Mouse (Mus musculus) G1E (cell line): ENCODE data around the gene Reep1. TPM values are rescaled to one million over a fixed set of nuclear protein-coding genes. Genes with fewer than 3 reads are reported as not detected.

Source experiments
- ATAC-seq: 2 replicates; pipeline ENCODE4 v1.8.0; 2016; ENCODE audit warnings: mild to moderate bottlenecking; ENCODE audit not compliant: insufficient number of reproducible peaks, poor library complexity, low FRiP score, severe bottlenecking; ENCODE audit errors: extremely low read depth
- DNase-seq: peaks from one replicate; pipeline ENCODE4 v3.0.0; 2012; ENCODE audit warnings: low spot score
- H3K27me3 ChIP-seq: 2 replicates; pipeline ENCODE4 v1.6.1; 2012; ENCODE audit warnings: mild to moderate bottlenecking, low read length, inconsistent platforms; ENCODE audit not compliant: insufficient read depth
- H3K36me3 ChIP-seq: replicated peaks from 2 replicates; pipeline ENCODE3; 2012; ENCODE audit warnings: mild to moderate bottlenecking, inconsistent platforms
- H3K4me1 ChIP-seq: 2 replicates; pipeline ENCODE4 v1.6.1; 2012; ENCODE audit warnings: low read depth, low read length, inconsistent platforms, mixed read lengths; ENCODE audit not compliant: insufficient read depth
- H3K4me3 ChIP-seq: 2 replicates; pipeline ENCODE4 v1.5.1; 2012; ENCODE audit warnings: low read depth, mild to moderate bottlenecking, inconsistent platforms, low read length, moderate library complexity, mixed read lengths
- H3K9me3 ChIP-seq: replicated peaks from 2 replicates; pipeline ENCODE4 v1.6.1; 2012; ENCODE audit warnings: inconsistent platforms
- CTCF ChIP-seq: IDR thresholded peaks from 2 replicates; pipeline ENCODE4 v1.5.1; 2012; ENCODE audit warnings: low read depth, low read length, inconsistent platforms, mixed read lengths
- GATA1 ChIP-seq: IDR thresholded peaks from 2 replicates; pipeline ENCODE4 v1.6.1; 2012; ENCODE audit warnings: borderline replicate concordance, low read length, inconsistent platforms, mixed read lengths
- GATA2 ChIP-seq: IDR thresholded peaks from 2 replicates; pipeline ENCODE4 v1.6.1; 2012; ENCODE audit warnings: low read depth, low read length, inconsistent platforms, borderline replicate concordance
- POLR2AphosphoS5 ChIP-seq: IDR thresholded peaks from 2 replicates; pipeline ENCODE4 v1.6.1; 2012; ENCODE audit warnings: low read depth, low read length, inconsistent platforms; ENCODE audit not compliant: insufficient replicate concordance
- TAL1 ChIP-seq: conservative IDR thresholded peaks from 2 replicates; pipeline ENCODE4 v1.6.1; 2012; ENCODE audit warnings: low read depth, low read length, inconsistent platforms, mixed read lengths
- polyA plus RNA-seq: library from polyadenylated mRNA; stranded (reverse); fragments of >175 nt; gene quantifications from 2 replicates; pipeline ENCODE4 v1.2.3, GENCODE M21; 2012
- total RNA-seq, 2 experiments: library from RNA; stranded (forward) in 1 of 2; stranded (reverse) in 1 of 2; fragments of 200-1000 nt in 1 of 2; fragments of >200 nt in 1 of 2; fragmentation: Nextera tagmentation in 1 of 2; gene quantifications; 2 replicates each; pipeline ENCODE4 v1.2.3; 2014 to 2017

The Reep1 gene
- total and polyA plus RNA-seq, 3 experiments: 0.16 TPM; not detected in 2

DNA sequence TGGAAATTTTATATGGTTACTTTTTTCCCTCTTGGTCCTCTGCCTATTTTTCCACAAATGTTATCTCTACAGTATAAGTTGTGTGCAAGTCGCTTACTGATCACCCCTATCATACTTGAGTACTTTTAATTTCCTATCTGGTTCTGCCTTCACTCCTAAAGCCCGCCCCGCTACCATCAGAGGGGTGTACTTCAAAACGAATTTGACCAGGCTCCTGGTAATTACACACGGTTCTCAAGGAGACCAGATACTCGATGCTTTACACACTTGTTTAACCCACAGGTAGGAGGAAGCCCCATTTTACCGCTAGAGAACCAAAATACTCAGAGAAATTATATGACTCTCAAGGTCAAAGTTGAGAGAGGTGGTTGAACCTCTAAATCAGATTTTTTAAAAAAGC is 115.7 kb downstream of the Reep1 start:
- Histone ChIP-seq H3K4me1 (peaks cover 17% of the 10 kb centered on the region), H3K9me3 (no peaks in the 10 kb centered on the region), H3K36me3 (peaks cover 30% of the 10 kb centered on the region), H3K27me3 (no peaks in the 10 kb centered on the region; the same call in 1 of the 2 replicates), H3K4me3 (peak overlapping the region; percentile 78)
- ATAC-seq: no peak
- TF ChIP-seq TAL1 (no peak), POLR2AphosphoS5 (no peak), CTCF (no peak), GATA2 (no peak), GATA1 (no peak)
- DNase-seq: no peak

DNA sequence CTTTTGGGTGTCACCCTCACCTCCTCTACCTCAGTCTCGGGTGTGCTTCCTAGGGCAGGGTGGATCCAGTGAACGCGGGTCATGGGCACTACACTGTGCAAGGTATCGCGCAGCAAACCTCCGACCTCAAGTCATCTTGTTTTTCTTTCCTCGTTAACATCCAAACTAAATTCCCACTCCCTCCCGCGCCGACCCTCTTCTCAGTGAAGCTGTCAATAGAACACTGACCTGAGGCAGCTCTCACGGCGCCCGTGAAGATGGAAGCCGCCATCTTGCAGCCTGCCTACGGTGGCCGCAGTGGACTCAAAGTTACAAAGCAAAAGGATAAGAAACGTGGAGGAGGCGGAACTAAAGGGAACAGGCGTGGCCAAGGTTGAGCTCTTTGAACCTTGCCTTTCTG is 116.1 kb downstream of the Reep1 start:
- no peaks in the 10 kb centered on the region for H3K9me3 ChIP-seq
- peaks cover 17% of the 10 kb centered on the region for H3K4me1 ChIP-seq
- DNase-seq (peak; percentile 35), ATAC-seq (peak; percentile 78)
- TF ChIP-seq TAL1 (no peak), POLR2AphosphoS5 (no peak), GATA1 (no peak), CTCF (no peak), GATA2 (no peak)
- H3K27me3 ChIP-seq: no peaks in the 10 kb centered on the region; the same call in 1 of the 2 replicates
- peak overlapping the region; percentile 78 for H3K4me3 ChIP-seq
- peaks cover 26% of the 10 kb centered on the region for H3K36me3 ChIP-seq

DNA sequence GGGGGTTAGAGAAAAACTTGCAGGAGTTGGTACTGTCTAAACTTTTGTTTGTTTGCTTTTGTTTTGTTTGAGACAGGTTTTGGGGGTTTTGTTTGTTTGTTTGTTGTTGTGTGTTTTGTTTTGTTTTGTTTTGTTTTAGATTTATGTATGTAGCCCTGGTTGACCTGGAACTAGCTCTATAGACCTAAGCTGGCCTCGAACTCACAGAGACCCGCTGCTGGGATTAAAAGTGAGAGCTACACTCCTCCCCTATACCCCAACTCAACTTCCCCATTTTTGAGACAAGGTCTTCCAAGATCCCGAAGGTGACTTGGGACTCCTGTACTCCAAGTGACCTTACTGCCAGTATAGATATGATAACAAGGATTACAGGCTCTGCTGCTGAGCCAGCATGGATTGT is 116.6 kb downstream of the Reep1 start:
- ATAC-seq (no peak), DNase-seq (no peak)
- Histone ChIP-seq H3K36me3 (peaks cover 21% of the 10 kb centered on the region), H3K27me3 (no peaks in the 10 kb centered on the region; the same call in 1 of the 2 replicates), H3K9me3 (no peaks in the 10 kb centered on the region), H3K4me1 (peaks cover 17% of the 10 kb centered on the region), H3K4me3 (peak overlapping the region; percentile 78)
- TF ChIP-seq POLR2AphosphoS5 (no peak), GATA2 (no peak), CTCF (no peak), GATA1 (no peak), TAL1 (no peak)

DNA sequence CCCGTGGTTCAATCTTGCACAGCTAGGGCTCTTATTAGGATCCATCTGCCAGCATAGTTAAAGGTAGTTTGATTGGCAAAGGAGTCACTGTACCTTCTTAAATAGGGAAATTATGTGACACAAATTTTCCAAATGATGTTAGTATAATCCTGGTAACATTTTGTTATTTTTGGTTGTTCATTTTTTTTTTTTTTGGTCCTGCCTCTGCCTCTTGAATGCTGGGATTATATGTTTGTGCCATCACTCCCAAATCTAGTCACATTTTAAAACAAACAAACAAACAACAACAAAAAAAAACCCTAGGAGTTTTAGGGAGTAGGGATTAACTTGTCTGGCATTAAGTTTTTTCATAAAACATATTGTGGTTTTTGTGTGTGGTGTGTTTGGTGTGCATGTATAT is 119.5 kb downstream of the Reep1 start, which contains the start of gene Mrpl35:
TSS of gene Mrpl35 (minus strand) at position 101 of the 400 bp plus-strand sequence.
- Histone ChIP-seq H3K36me3 (peaks cover under 1% of the 10 kb centered on the region), H3K9me3 (no peaks in the 10 kb centered on the region), H3K27me3 (no peaks in the 10 kb centered on the region; the same call in 1 of the 2 replicates), H3K4me1 (peaks cover 9% of the 10 kb centered on the region), H3K4me3 (no peak within 1 kb of the TSS)
- no peak for TF ChIP-seq POLR2AphosphoS5
- no peak for TF ChIP-seq GATA2
- TF ChIP-seq GATA1: no peak
- TF ChIP-seq TAL1: no peak
- no peak for TF ChIP-seq CTCF
- ATAC-seq (no peak), DNase-seq (no peak)

DNA sequence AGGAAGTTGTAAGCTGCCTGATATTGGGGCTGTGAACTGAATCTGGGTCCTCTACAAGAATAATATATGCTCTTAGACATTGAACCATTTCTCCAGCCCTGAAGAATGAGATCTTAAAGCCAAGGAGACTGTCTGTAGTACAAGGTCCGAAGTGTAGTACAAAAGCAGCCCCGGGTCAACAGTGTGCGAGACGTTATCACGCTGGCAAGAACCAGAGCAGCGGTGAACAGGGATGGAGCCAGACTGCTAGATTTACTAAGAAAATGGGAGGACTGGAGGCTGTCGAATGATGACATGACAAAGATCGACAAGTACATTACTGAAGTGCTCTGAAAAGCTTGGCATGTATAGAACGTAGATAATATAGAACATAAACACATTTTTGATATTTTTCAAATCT is 122.4 kb downstream of the Reep1 start:
- Histone ChIP-seq H3K4me1 (peaks cover 13% of the 10 kb centered on the region), H3K4me3 (peak overlapping the region; percentile 99; the same call in 1 of the 2 replicates), H3K36me3 (peaks cover 21% of the 10 kb centered on the region)

DNA sequence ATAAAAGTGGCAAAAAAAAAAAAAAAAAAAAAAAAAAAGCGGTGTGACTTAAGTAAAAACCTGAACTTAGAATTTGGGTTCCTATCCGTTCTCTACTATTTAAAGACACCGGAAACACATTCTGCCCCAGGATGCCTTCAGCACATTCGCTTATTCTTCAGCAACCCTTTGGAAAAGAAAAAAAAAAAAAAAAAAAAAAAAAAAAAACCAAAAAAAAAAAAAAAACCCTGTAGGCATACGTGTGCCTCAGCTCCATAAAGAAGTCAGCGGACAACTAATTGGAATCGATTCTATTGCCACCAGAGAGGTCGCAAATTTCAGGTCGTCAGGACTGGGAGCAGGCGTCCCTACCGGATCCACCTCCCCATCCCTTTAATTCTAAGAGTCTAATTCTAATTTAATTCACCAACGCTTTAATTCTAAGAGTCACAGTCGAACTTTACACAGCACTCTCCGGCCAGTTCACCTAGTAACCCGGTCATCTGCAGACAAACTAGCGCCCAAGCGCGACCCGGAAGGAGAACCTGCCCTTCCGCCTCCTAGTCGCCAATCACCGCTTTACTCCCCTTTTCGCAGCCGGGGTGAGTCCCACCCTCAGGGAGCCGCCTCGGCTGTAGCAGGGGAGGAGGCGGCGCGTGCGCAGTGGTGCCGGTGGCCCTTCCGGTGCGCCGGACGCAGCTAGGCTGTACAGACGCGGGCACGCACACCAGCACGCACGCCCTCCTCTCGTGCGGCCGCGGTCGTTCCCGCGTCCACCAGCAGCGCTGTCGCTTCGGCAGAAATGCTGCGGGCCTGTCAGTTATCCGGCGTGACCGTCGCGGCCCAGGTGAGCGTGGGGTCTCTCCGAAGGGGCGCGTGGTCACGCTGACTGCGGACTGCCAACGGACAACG is 123.6 kb downstream of the Reep1 start, which contains the start of gene Immt:
TSS of gene Immt (plus strand) at position 642 of the 891 bp plus-strand sequence.
- TF ChIP-seq POLR2AphosphoS5 (no peak), TAL1 (no peak), GATA1 (no peak), CTCF (no peak), GATA2 (no peak)
- Histone ChIP-seq H3K9me3 (no peaks in the 10 kb centered on the region), H3K27me3 (no peaks in the 10 kb centered on the region; the same call in 1 of the 2 replicates), H3K36me3 (peaks cover 24% of the 10 kb centered on the region), H3K4me3 (peak within 1 kb of the TSS; percentile 99), H3K4me1 (peaks cover 13% of the 10 kb centered on the region)
- DNase-seq (peak; percentile 95), ATAC-seq (peak; percentile 76)

More for the DNA sequence above, 122.4 kb downstream of the Reep1 start:
- Histone ChIP-seq H3K27me3 (no peaks in the 10 kb centered on the region; the same call in 1 of the 2 replicates), H3K9me3 (no peaks in the 10 kb centered on the region)
- no peak for TF ChIP-seq TAL1
- no peak for TF ChIP-seq CTCF
- no peak for TF ChIP-seq GATA1
- TF ChIP-seq POLR2AphosphoS5: no peak
- no peak for TF ChIP-seq GATA2
- no peak for ATAC-seq
- no peak for DNase-seq
